Mouse (Mus musculus): ENCODE results near the gene Rb1. TPM values are rescaled to one million over a fixed set of nuclear protein-coding genes. Genes with fewer than 3 reads are reported as not detected.

Rb1 gene
- polyA plus RNA-seq, 1 experiment from 2014 or later: 18.2 TPM

DNA sequence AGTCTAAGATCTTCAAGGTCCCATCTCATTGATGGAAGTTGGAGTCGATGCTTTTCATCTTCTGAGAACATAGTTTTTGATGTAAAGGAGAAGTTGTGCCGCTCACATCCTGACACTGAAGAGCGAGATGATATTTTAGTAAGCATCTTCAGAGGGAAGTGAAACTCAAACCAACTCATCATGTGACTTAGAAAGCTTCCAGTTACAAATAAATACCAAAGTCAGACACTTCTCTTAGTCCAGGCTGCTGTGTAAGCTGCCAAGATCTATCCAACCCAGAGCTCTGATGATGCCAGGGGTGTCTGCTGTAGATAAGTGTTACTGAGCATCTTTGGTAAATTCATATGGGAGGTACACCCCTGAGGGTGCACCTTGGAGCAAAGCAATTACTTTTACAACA lies 8.3 kb upstream of the Rb1 start:
- Histone ChIP-seq H3K9ac (no peak overlapping the region), H3K4me2 (replicated peaks) (no peak overlapping the region), H3K4me1 (no peaks in the 10 kb centered on the region), H3K9me3 (no peaks in the 10 kb centered on the region), H3K4me3 (no peak overlapping the region), H3K27ac (no peak overlapping the region), H3K27me3 (no peaks in the 10 kb centered on the region), H3K36me3 (no peaks in the 10 kb centered on the region)
- WGBS: 94% methylated on average over 3 of the region's 3 CpGs
- no peak for ATAC-seq (ENCODE audit: low FRiP score, low read depth)

DNA sequence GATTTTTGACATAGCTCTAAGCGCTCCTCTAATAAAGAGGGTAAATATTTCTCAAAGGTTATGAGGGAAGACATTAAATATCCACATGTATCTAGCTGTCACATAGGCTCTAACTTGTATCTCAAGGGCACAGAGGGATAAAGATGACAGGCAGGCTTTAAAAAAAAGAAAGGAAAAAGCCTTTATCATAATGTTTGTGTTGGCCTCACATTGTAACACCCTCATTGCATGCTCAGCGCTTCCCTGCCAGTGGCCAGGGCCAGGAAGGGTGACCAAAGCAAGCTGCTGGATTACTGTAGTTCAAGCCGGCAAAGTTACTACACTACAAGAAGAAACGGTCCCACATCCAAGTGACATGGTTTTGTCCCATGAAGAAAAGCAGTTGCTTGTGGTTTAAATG lies 5.8 kb upstream of the Rb1 start:
- H3K27me3 ChIP-seq: no peaks in the 10 kb centered on the region
- no peak overlapping the region for H3K4me2 ChIP-seq (replicated peaks)
- no peaks in the 10 kb centered on the region for H3K36me3 ChIP-seq
- WGBS: 90% methylated on average over 4 of the region's 4 CpGs
- H3K27ac ChIP-seq: no peak overlapping the region
- H3K4me1 ChIP-seq: peaks cover 9% of the 10 kb centered on the region
- H3K9me3 ChIP-seq: no peaks in the 10 kb centered on the region
- no peak overlapping the region for H3K4me3 ChIP-seq
- ATAC-seq (ENCODE audit: low FRiP score, low read depth): no peak
- no peak overlapping the region for H3K9ac ChIP-seq

DNA sequence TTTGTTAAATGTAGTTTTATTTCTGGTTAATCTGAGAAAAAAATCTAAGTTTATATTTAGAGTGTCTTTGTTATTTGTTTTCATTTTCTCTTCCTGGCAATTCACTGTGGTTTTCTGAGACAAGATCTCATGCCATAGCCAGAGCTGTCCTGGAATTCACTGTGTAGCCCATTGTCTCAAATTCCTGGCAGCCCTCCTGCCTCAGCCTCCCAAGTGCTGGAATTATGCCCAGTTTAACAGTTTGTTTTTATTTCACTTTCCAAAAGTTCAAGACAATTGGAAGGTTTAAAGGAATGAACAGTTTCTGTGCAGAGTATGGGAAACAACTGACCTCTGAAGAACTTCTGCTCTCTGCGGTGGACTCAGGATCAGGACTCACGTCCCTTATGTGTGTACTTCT lies 4.2 kb upstream of the Rb1 start:
- WGBS: 96% methylated on average over 2 of the region's 2 CpGs
- H3K4me3 ChIP-seq: no peak overlapping the region
- H3K9me3 ChIP-seq: no peaks in the 10 kb centered on the region
- H3K4me2 ChIP-seq (replicated peaks): no peak overlapping the region
- peaks cover 10% of the 10 kb centered on the region for H3K4me1 ChIP-seq
- H3K36me3 ChIP-seq: no peaks in the 10 kb centered on the region
- no peak for ATAC-seq (ENCODE audit: low FRiP score, low read depth)
- H3K27ac ChIP-seq: no peak overlapping the region
- no peak overlapping the region for H3K9ac ChIP-seq
- no peaks in the 10 kb centered on the region for H3K27me3 ChIP-seq

DNA sequence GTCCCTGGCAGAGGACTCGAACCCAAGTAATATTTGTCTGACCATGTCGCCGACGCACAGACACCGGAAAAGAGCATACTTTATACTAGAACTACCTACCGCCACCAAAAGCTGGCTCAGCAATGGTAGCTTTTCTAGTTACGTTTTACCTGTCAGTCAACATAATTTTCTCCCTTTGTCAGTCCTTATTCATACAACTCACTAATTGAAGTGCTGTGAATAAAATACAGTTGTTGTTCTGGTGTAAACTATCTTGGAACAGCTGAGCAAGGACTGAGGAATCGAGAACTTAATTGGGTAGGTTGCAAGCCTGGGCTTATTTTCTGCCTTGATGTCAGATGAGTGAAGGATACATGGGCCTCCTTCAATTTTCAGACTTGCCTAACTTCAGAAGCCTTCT lies 889 bp upstream of the Rb1 start:
- Histone ChIP-seq H3K4me2 (replicated peaks) (peak overlapping the region; percentile 81), H3K4me3 (peak overlapping the region; percentile 72), H3K27me3 (no peaks in the 10 kb centered on the region), H3K9ac (peak overlapping the region; percentile 83), H3K36me3 (no peaks in the 10 kb centered on the region), H3K9me3 (no peaks in the 10 kb centered on the region), H3K27ac (peak overlapping the region; percentile 81; the same call in 1 of the 2 replicates), H3K4me1 (peaks cover 14% of the 10 kb centered on the region)
- no peak for ATAC-seq (ENCODE audit: low FRiP score, low read depth)
- WGBS: 6% methylated on average over 8 of the region's 8 CpGs

DNA sequence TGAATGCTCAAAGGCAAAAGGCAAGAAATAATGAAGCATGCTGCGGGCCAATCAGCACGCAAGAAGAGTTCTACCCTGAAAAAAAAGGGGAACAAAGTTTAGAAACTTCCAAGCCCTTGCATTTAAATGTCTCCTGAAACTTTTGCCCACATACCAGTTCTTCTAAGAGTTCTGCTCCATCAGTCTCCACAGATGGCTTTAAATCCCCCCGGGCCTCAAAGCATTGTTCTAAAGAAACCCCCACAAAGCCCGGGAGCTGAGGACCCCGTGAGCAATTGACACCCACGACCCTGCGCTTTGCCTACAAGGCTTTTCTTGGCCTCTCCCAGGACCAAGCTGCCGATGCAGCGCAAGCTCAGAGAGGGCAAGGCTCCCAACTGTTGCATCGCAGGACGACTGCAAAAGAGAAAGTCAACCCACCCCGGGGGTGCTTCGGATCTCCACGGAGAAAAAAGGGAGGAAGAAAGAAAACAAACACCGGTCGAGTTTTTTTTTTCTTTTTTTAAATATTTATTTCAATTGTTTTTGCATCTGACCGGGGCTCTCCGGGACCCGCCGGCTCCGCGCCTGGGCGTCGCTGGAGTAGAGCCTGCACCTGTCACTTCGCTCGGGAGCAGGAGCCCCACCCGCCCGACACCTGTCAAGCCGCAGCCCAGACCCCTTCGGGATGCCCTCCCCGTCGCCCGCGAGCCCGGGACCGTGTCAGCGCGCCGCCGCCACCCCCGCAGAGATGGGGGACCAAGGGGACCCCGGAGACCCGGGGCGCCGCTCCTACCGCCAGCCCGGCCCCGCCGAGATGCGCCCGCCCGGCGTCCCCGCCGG lies 777 bp downstream of the Rb1 start:
- Histone ChIP-seq H3K4me2 (replicated peaks) (peak overlapping the region; percentile 81), H3K9me3 (no peaks in the 10 kb centered on the region), H3K27me3 (no peaks in the 10 kb centered on the region), H3K4me1 (peaks cover 14% of the 10 kb centered on the region), H3K4me3 (peak overlapping the region; percentile 72), H3K36me3 (no peaks in the 10 kb centered on the region), H3K27ac (peak overlapping the region; percentile 81; the same call in 1 of the 2 replicates), H3K9ac (peak overlapping the region; percentile 83)
- WGBS: 1% methylated on average over 48 of the region's 55 CpGs
- peak; percentile 55 for ATAC-seq (ENCODE audit: low FRiP score, low read depth)

DNA sequence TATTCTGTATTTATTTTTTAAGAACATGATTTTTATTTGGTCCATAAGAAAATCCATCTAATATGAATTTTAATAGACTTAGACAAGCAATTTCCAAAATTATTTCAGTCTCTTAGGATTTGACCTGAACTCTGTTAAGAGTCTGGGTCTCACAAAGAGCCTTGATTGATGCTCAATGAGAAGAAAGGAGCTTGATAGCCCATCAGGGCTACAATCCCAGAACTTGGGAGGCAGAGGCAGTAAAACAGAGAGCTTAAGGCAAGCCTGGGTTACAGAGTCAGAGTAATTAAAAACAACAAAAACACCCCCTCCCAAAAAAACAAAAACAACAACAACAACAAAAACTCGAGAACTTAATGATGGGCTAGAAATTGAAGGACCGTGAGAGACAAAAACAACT lies 1.7 kb downstream of the Rb1 start:
- 54% methylated on average over 2 of the region's 2 CpGs for WGBS
- Histone ChIP-seq H3K27me3 (no peaks in the 10 kb centered on the region), H3K36me3 (no peaks in the 10 kb centered on the region), H3K9ac (no peak overlapping the region), H3K4me3 (no peak overlapping the region), H3K4me2 (replicated peaks) (peak overlapping the region; percentile 27; the same call in 1 of the 2 replicates), H3K9me3 (no peaks in the 10 kb centered on the region), H3K4me1 (peaks cover 14% of the 10 kb centered on the region), H3K27ac (no peak overlapping the region)
- ATAC-seq (ENCODE audit: low FRiP score, low read depth): no peak

DNA sequence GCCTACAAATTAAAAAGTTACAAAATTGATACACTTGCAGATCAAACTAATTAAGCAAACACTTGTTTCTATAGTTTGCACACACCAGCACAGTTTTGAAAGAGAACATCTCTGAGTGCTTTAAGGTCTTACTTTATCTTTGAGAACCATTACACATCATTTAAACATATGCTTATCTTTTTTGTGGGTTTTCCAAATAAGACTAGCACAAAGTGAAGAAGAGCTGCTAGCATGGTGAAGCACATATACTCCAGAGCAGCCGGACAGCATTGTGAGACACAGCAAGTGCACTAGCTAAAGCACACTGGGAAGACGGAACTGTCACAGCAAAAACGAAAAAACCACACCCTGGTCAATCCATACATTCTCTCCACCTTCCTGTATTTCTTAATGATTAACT lies 3.5 kb downstream of the Rb1 start:
- Histone ChIP-seq H3K4me3 (no peak overlapping the region), H3K9ac (no peak overlapping the region), H3K4me1 (peaks cover 13% of the 10 kb centered on the region), H3K27ac (no peak overlapping the region), H3K36me3 (no peaks in the 10 kb centered on the region), H3K4me2 (replicated peaks) (no peak overlapping the region), H3K27me3 (no peaks in the 10 kb centered on the region), H3K9me3 (no peaks in the 10 kb centered on the region)
- ATAC-seq (ENCODE audit: low FRiP score, low read depth): no peak
- 90% methylated on average over 3 of the region's 3 CpGs for WGBS

DNA sequence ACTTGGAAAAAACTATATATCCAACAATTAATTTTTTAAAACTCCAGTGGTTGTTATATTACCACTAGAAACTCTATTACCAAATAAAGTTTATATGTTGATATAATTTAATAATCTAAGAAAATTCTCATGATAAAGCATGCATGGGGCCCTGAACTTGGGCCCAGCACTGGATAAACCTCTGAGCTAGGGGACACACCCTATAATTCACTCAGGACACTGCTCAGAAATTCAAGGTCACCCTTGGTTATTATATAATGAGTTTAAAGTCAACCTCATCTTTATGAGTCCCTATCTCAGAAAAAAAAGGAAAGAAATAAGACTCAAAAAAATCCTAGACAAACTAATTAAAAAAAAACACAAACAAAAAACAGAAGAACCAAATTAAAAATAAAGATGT lies 8.7 kb downstream of the Rb1 start:
- Histone ChIP-seq H3K4me1 (peaks cover 4% of the 10 kb centered on the region; the same call in 1 of the 2 replicates), H3K27me3 (no peaks in the 10 kb centered on the region), H3K4me2 (replicated peaks) (no peak overlapping the region), H3K9me3 (no peaks in the 10 kb centered on the region), H3K36me3 (no peaks in the 10 kb centered on the region), H3K4me3 (no peak overlapping the region), H3K9ac (no peak overlapping the region), H3K27ac (no peak overlapping the region)
- no peak for ATAC-seq (ENCODE audit: low FRiP score, low read depth)

DNA sequence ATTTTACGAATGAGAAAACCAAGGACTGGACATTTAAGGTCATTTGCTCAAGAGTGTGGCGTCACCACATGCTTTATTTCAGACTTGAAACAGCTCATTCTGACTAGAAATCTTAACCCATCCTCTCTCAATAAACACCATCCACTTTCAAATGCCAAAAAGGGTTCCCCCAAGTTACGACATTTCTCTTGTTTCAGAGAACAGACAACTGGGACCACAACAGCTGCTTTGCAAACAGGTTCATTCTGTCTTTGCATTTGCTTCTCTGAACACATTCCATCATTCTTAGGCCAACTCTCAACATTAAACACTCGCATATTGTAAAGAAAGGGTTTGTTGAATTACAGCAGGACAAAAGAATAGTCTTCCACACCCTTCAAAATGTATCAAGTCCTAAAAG lies 11.8 kb downstream of the Rb1 start:
- H3K9ac ChIP-seq: no peak overlapping the region
- WGBS: 72% methylated on average over 4 of the region's 4 CpGs
- H3K27ac ChIP-seq: no peak overlapping the region
- H3K4me2 ChIP-seq (replicated peaks): no peak overlapping the region
- H3K4me3 ChIP-seq: no peak overlapping the region
- no peak for ATAC-seq (ENCODE audit: low FRiP score, low read depth)
- no peaks in the 10 kb centered on the region for H3K27me3 ChIP-seq
- peaks cover 4% of the 10 kb centered on the region; the same call in 1 of the 2 replicates for H3K4me1 ChIP-seq
- no peaks in the 10 kb centered on the region for H3K36me3 ChIP-seq
- no peaks in the 10 kb centered on the region for H3K9me3 ChIP-seq

DNA sequence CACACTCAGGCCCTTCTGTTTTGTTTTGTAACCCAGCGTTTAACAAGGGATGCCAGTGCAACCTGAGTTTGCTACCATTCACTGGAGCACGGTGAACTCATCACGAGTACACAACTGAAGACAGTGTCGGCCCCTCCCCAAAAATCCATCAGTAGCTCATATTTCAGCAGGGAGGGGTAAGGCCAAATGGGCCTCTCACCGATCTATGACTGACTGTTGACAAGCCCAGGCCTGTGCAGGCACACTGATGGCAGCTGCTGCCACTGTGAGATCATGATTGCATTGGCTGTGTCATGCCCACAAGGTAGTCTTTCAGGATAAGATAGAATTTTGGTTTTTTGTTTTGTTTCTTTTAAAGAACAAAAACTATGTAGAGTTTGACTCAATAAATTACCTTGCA lies 12.2 kb downstream of the Rb1 start:
- peak; percentile 86 for ATAC-seq (ENCODE audit: low FRiP score, low read depth)
- no peak overlapping the region for H3K9ac ChIP-seq
- peaks cover 4% of the 10 kb centered on the region; the same call in 1 of the 2 replicates for H3K4me1 ChIP-seq
- no peaks in the 10 kb centered on the region for H3K27me3 ChIP-seq
- H3K4me2 ChIP-seq (replicated peaks): no peak overlapping the region
- no peaks in the 10 kb centered on the region for H3K9me3 ChIP-seq
- no peaks in the 10 kb centered on the region for H3K36me3 ChIP-seq
- H3K4me3 ChIP-seq: no peak overlapping the region
- H3K27ac ChIP-seq: no peak overlapping the region
- WGBS: 47% methylated on average over 5 of the region's 5 CpGs

DNA sequence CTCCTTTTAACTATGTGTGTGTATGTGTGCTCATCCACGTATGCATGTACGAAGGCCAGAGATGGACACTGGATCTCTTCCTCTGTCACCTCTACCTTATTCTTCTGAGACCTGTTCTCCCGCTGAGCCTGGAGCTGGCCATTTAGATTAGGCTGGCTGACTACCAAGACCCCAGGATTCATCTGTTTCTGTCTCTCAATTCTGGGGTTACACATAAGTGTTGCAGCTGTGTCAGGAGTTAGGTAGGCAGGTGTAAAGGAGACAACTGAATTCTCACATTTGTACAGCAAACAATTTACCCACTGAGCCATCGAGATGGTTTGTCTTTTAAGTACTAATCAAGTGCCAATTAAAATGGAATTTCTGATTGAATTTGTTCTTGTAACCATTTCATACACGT lies 12.7 kb downstream of the Rb1 start:
- H3K4me1 ChIP-seq: peaks cover 4% of the 10 kb centered on the region; the same call in 1 of the 2 replicates
- H3K9ac ChIP-seq: no peak overlapping the region
- WGBS: 70% methylated on average over 5 of the region's 5 CpGs
- no peak overlapping the region for H3K27ac ChIP-seq
- no peak overlapping the region for H3K4me2 ChIP-seq (replicated peaks)
- no peak overlapping the region for H3K4me3 ChIP-seq
- ATAC-seq (ENCODE audit: low FRiP score, low read depth): peak; percentile 40; the same call in 1 of the 2 replicates
- H3K9me3 ChIP-seq: no peaks in the 10 kb centered on the region
- H3K36me3 ChIP-seq: no peaks in the 10 kb centered on the region
- no peaks in the 10 kb centered on the region for H3K27me3 ChIP-seq

DNA sequence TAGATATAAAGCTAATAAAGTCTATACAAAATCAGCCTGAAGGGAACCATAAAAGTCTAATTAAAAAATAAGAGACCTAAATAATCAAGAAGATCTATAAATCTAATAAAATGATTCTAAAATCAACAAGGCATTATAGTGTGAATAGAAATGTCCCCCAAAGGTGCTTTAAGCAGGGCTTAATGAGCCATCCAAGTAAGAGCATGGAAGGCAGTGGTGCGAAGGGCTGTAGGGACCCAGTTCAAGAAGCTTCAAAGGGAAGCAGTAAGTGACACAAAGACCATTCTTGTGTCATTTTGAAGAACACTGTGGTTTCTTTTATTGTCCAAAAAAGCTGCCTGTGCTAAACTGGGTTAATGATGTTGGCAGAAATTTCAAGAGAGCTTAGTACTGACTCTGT lies 18.1 kb downstream of the Rb1 start:
- no peak overlapping the region for H3K4me3 ChIP-seq
- H3K4me2 ChIP-seq (replicated peaks): no peak overlapping the region
- WGBS: 95% methylated on average over 1 of the region's 1 CpGs
- H3K4me1 ChIP-seq: no peaks in the 10 kb centered on the region
- no peaks in the 10 kb centered on the region for H3K36me3 ChIP-seq
- no peak for ATAC-seq (ENCODE audit: low FRiP score, low read depth)
- H3K27ac ChIP-seq: no peak overlapping the region
- H3K9me3 ChIP-seq: no peaks in the 10 kb centered on the region
- no peak overlapping the region for H3K9ac ChIP-seq
- H3K27me3 ChIP-seq: no peaks in the 10 kb centered on the region

DNA sequence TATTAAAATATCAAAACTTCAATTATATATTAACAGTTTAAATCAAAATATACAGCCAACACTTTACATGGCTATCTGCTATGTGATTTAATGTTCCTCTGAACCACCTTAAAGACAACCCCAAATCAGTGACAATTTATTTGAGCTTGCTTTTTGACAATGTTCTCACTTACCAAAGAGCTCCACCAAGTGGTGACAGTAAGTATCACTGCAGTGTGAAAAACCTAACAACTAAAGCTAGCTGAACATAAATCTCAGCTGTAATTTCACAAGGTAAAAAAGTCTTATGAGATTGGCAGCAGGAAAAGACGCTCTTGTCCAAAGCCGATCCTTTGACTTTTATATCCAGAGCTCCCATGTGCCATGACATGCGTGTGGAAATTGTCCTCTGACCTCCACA lies 22.4 kb downstream of the Rb1 start:
- no peak for ATAC-seq (ENCODE audit: low FRiP score, low read depth)
- 32% methylated on average over 3 of the region's 3 CpGs for WGBS

More for the DNA sequence above, 22.4 kb downstream of the Rb1 start:
- Histone ChIP-seq H3K9me3 (no peaks in the 10 kb centered on the region), H3K27ac (no peak overlapping the region), H3K4me2 (replicated peaks) (no peak overlapping the region), H3K36me3 (no peaks in the 10 kb centered on the region), H3K4me1 (no peaks in the 10 kb centered on the region), H3K4me3 (no peak overlapping the region), H3K9ac (no peak overlapping the region), H3K27me3 (no peaks in the 10 kb centered on the region)
